Mouse (Mus musculus) liver, adult 2 months (tissue): Measurements from ENCODE around the gene 6030468B19Rik.

ENCODE experiments used
- CTCF ChIP-seq: fragments of 200-500 bp; IDR thresholded peaks from 2 replicates; pipeline ENCODE4 v1.5.1; 2011; ENCODE audit warnings: low read depth, low read length, control low read depth
- POLR2A ChIP-seq: fragments of 200-500 bp; IDR thresholded peaks from 2 replicates; pipeline ENCODE4 v1.6.1; 2011; ENCODE audit warnings: low read length, control low read depth; ENCODE audit not compliant: insufficient read depth; ENCODE audit errors: extremely low read depth

GRCm38 (mm10) chr11:117809407-117810311 lies 12.2 kb downstream of the 6030468B19Rik start, which contains the start of the genes Gm20708 and Syngr2:
- TF ChIP-seq CTCF (no peak), POLR2A (peak; percentile 79)
